In the genomic region with DNA sequence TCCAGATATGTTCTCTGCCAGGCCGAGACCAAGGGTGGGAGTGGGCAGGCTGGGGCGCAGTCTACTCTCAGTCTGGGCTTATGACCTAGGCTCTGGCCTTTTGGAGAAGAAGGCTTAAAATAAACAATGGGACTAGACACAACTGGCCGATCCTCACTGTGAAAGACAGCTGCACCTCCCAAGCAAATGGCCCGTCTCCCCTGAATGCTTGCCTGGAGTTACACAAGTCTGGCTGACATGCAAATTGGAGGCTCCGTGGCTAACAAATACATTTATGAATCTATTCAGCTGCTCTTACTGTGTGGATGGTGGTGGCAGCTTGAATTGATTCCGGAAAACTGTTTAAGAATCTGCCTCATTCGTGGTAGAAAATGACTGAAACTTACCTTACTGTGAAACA, we compare ENCODE assay signal across 2 mouse cellular contexts.
TF ChIP-seq lines count a peak whose summit lies in the region.

No protein-coding gene starts in this region.

TF ChIP-seq in CH12.LX, 34 proteins besides CTCF, POLR2A, EP300 and RAD21:
- no peak for TF ChIP-seq UBTF (IDR thresholded peaks at IDR 0.05; ENCODE audit: low read depth, low read length)
- TF ChIP-seq ZNF384 (IDR thresholded peaks at IDR 0.05; ENCODE audit: low read depth, low read length) = no peak
- TF ChIP-seq NELFE (IDR thresholded peaks at IDR 0.05; ENCODE audit: low read depth, low read length) = no peak
- TF ChIP-seq JUN (IDR thresholded peaks at IDR 0.05; ENCODE audit: insufficient read depth, low read depth, low read length) = no peak
- TF ChIP-seq MAFK (IDR thresholded peaks at IDR 0.05; ENCODE audit: insufficient replicate concordance, low read length) = no peak
- no peak for TF ChIP-seq TBP (conservative IDR thresholded peaks at IDR 0.05; ENCODE audit: low read depth, low read length)
- no peak for TF ChIP-seq GABPA (IDR thresholded peaks at IDR 0.05; ENCODE audit: insufficient replicate concordance, low read depth, low read length)
- no peak for TF ChIP-seq ZKSCAN1 (IDR thresholded peaks at IDR 0.05; ENCODE audit: borderline replicate concordance, low read depth, low read length)
- TF ChIP-seq ETS1 (conservative IDR thresholded peaks at IDR 0.05; ENCODE audit: low read depth, low read length) = 0 out of 2 replicates have a peak, but pooled peaks have one; percentile 22
- TF ChIP-seq E2F4 (IDR thresholded peaks at IDR 0.05; ENCODE audit: insufficient replicate concordance, low read depth, low read length) = no peak
- TF ChIP-seq KAT2A (IDR thresholded peaks at IDR 0.05; ENCODE audit: insufficient replicate concordance, low read length) = no peak
- TF ChIP-seq MAX (IDR thresholded peaks at IDR 0.05; ENCODE audit: low read length) = 0 out of 2 replicates have a peak, but pooled peaks have one; percentile 30
- TF ChIP-seq CHD1 (IDR thresholded peaks at IDR 0.05; ENCODE audit: low read depth, low read length) = no peak
- TF ChIP-seq MEF2A (IDR thresholded peaks at IDR 0.05; ENCODE audit: borderline replicate concordance, low read depth, low read length) = peak; percentile 40; the same call in 1 of the 2 replicates
- no peak for TF ChIP-seq ELF1 (IDR thresholded peaks at IDR 0.05; ENCODE audit: low read depth, low read length)

TF ChIP-seq in myocyte, 11 proteins besides CTCF, POLR2A, EP300 and RAD21:
- TF ChIP-seq MYOD1 (IDR thresholded peaks at IDR 0.05; ENCODE audit: control insufficient read depth in 1 of 3, insufficient read length in 2 of 3, low read depth in 2 of 3) (peak in 2 of 3 experiments; percentile 77 to 88), TCF3 (IDR thresholded peaks at IDR 0.05; ENCODE audit: insufficient read length, low read depth) (peak; percentile 19), E2F4 (IDR thresholded peaks at IDR 0.05; ENCODE audit: insufficient read depth) (no peak), MYOG (IDR thresholded peaks at IDR 0.05; ENCODE audit: control insufficient read depth in 1 of 3, insufficient read depth in 1 of 3, insufficient read length in 2 of 3, low read depth in 2 of 3) (peak; percentile 51 to 94 (median 89)), SRF (IDR thresholded peaks at IDR 0.05; ENCODE audit: control insufficient read depth, insufficient read length, low read depth) (no peak)
